Mouse (Mus musculus): ENCODE measurements around the gene Fam69b. TPM values are rescaled to one million over a fixed set of nuclear protein-coding genes. Genes with fewer than 3 reads are reported as not detected.

The Fam69b gene
- polyA plus RNA-seq (2014; fragmentation: Illumina TruSeq; extraction: RNeasy Lipid Tissue Mini Kit (QIAGEN cat#74804); ENCODE audit: low read depth, low replicate concordance), result not detected

DNA sequence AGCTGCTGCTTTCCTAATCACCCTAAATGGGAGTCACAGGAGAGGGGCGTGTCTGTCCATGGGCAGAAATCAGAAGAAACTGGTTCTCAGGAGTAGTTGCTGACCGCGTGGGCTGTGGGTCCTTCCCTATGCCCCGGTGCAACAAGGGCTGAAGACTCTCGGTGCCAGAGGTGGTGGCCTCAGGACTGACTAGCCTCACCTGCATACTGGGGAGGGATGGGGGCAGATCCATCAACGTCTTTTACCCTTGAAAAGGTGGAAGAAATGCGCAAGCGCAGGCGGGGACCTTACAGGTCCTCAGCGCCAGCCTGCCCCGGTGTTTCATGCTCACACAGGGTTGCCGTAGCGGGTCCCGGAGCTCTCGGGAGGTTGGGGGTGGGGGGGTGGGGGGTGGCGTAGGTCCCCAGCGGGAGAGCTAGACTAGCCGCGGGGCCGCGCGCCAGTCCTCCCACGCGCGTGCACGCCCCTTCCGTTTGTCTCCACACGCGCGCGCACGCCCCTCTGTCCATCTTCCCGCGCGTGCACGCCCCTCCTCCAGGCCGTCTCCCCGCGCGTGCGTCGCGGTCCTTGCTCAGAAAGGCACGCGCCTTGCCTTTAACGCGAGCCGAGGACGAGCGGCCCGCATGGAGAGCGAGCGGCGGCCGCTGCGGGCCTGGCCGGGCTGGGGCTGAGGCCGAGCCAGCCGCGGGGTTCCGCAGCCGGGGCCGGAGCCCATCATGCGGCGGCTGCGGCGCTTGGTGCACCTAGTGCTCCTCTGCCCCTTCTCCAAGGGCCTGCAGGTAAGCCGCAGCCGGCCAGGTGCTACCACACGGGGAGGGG lies at the start of gene Fam69b:
TSS of gene Fam69b (plus strand) at position 537 of the 819 bp plus-strand sequence.

DNA sequence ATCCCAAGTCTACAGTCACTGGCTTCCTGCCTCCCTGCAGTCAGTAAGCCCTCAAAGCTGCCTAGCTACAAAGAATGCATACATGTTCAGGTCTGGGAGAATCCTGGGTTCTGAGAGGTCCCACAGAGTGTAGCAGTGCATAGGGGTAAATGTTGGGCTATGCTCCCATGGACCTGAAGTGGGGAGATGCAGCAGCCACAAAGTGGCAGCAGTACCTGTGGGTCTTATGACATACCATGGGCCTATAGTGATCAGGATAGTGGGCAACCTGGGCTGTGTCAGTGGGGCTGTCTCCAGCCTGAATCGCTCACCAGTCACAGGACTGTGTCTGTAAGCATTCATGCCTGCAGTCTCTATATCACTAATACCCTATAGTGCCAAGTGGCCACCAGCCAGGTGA lies 48.5 kb upstream of the Fam69b start, which contains the start of gene Egfl7:
TSS of gene Egfl7 (plus strand) at position 301 of the 400 bp plus-strand sequence.

DNA sequence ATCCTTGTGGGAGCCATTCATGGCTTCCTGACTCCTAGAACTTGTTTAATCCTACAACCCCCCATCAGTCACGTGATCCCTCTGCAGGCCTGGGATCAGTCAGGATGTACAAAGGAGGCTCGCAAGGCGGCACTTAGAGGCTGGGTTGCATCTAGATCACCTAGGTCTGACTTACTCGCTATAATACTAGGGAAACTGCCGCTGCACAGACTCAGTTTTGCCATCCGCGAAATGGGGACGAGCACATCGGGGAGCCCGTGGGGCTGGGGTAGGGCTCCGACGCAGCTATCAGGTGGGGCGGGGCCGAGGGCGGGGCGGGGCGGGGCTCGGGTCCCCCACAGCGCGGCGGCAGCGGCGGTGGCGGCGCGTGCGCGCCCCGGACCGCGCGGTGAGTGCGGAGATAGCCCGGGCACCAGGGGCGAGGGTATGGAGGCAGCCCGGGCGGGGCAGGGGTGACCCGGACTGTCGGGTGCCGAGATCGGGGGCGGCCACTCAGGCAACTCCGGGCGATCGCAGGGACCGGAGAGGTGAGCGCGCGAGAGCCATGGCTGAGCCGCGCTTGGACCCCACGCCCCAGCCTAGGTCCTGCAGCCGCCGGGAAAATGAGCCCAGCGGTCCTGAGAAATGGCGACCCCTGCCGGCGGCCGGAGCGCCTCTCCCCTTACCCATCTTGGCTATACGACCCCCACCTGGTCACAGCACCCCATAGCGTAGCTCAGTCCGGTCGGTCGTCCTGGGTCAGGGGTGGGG lies 41.8 kb upstream of the Fam69b start, which contains the start of gene Gm20532:
TSS of gene Gm20532 (plus strand) at position 346 of the 750 bp plus-strand sequence.

DNA sequence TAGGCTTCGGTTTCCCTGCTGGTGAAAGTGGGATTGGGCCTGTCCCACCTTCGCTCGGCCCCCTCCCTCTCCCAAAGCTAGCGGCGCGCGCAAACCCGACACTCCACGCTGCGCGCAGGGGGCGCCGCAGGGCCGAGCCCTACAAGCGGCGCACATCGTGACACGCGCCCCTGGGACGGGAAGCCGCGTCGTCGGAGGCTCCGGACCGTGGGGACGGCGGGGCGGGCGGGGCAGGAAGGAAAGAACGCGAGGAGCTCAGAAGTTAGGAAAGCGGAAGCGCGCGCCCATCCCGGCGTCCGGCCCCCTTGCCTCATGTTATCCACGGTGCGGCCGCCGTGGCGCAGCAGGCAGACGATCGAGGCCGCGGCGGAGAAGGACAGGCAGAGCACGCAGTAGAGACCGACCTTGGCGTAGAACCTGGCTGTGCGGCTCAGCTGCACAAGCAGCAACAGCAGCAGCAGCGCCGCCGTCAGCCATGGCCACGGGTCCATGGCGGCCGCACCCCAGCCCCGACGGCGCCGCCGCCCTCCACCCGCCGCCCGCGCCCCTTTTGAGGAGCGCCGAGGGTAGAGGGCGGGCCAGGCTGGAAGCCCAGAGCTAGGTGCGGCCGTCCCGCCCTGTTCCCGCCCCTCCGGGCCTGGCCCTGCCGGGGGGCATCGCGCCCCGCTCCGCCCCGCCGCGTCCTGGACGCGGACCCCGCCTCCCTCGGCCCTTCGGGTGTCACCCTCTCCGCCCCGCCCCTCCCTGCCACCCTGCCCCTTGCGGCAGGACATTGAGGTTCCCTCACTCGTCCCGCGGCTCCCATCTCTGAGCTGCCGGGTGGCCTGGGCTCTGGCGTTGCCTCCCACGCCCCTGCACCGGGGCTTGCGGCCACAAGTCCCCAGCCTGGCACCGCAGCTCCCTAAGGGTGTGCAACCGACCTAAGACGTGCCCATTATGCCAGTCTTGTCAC lies 24.3 kb upstream of the Fam69b start, which contains the start of gene Agpat2:
TSS of gene Agpat2 (minus strand) at position 698 of the 952 bp plus-strand sequence.

DNA sequence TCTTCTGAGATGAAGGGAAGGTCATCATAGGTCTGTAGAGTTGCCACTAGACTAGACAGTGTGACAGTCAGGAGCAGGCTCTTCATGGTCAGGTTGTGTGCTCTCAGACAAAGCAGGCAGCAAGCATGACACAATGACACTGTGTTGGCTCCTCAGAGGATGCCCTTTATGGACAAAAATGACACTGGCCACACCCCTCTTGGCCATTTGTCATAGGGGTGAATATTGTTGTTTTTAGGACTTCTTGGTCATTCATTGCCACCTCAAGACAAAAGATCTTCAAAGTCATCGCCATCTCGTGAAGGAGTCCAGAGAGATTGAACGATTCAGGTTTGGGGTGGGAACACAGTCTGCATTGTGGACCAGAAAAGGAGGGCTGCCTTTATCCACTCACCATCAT lies 42.9 kb downstream of the Fam69b start, which contains the start of gene Lcn4:
TSS of gene Lcn4 (minus strand) at position 101 of the 400 bp plus-strand sequence.

Other genes starting within 250 kb of the Fam69b start
- gene Snapc4, start 247.8 kb upstream of the Fam69b start, polyA plus RNA-seq (2014; fragmentation: Illumina TruSeq; extraction: RNeasy Lipid Tissue Mini Kit (QIAGEN cat#74804); ENCODE audit: low read depth, low replicate concordance), result 3.8 TPM
- gene Entr1, start 239.1 kb upstream of the Fam69b start, polyA plus RNA-seq (2014; fragmentation: Illumina TruSeq; extraction: RNeasy Lipid Tissue Mini Kit (QIAGEN cat#74804); ENCODE audit: low read depth, low replicate concordance), result 34.3 TPM
- gene Pmpca, start 239.1 kb upstream of the Fam69b start, polyA plus RNA-seq (2014; fragmentation: Illumina TruSeq; extraction: RNeasy Lipid Tissue Mini Kit (QIAGEN cat#74804); ENCODE audit: low read depth, low replicate concordance), result 136 TPM
- gene Inpp5e, start 219.3 kb upstream of the Fam69b start, polyA plus RNA-seq (2014; fragmentation: Illumina TruSeq; extraction: RNeasy Lipid Tissue Mini Kit (QIAGEN cat#74804); ENCODE audit: low read depth, low replicate concordance), result 10.9 TPM
- 44.5 TPM for gene Sec16a, start 183.2 kb upstream of the Fam69b start, polyA plus RNA-seq (2014; fragmentation: Illumina TruSeq; extraction: RNeasy Lipid Tissue Mini Kit (QIAGEN cat#74804); ENCODE audit: low read depth, low replicate concordance)
- gene Notch1, start 111.8 kb upstream of the Fam69b start, polyA plus RNA-seq (2014; fragmentation: Illumina TruSeq; extraction: RNeasy Lipid Tissue Mini Kit (QIAGEN cat#74804); ENCODE audit: low read depth, low replicate concordance), result 1.1 TPM
- gene Egfl7, start 48.4 kb upstream of the Fam69b start, polyA plus RNA-seq (2014; fragmentation: Illumina TruSeq; extraction: RNeasy Lipid Tissue Mini Kit (QIAGEN cat#74804); ENCODE audit: low read depth, low replicate concordance), result 6.6 TPM
- not detected for gene Gm20532, start 41.8 kb upstream of the Fam69b start, polyA plus RNA-seq (2014; fragmentation: Illumina TruSeq; extraction: RNeasy Lipid Tissue Mini Kit (QIAGEN cat#74804); ENCODE audit: low read depth, low replicate concordance)
- gene Agpat2, start 24.0 kb upstream of the Fam69b start, polyA plus RNA-seq (2014; fragmentation: Illumina TruSeq; extraction: RNeasy Lipid Tissue Mini Kit (QIAGEN cat#74804); ENCODE audit: low read depth, low replicate concordance), result 2.1 TPM
- not detected for gene Lcn4, start 42.8 kb downstream of the Fam69b start, polyA plus RNA-seq (2014; fragmentation: Illumina TruSeq; extraction: RNeasy Lipid Tissue Mini Kit (QIAGEN cat#74804); ENCODE audit: low read depth, low replicate concordance)
- gene Abo, start 236.5 kb downstream of the Fam69b start, polyA plus RNA-seq (2014; fragmentation: Illumina TruSeq; extraction: RNeasy Lipid Tissue Mini Kit (QIAGEN cat#74804); ENCODE audit: low read depth, low replicate concordance), result not detected